Mouse (Mus musculus) hindbrain, postnatal 0 days (tissue): Measurements from ENCODE around the gene Rassf3. TPM values are rescaled to one million over a fixed set of nuclear protein-coding genes. Genes with fewer than 3 reads are reported as not detected.

ENCODE experiments used
- ATAC-seq: fragments of 200-750 bp; cut with Nextera tagmentation; 2 replicates; pipeline ENCODE4 v1.8.0; 2017; ENCODE audit warnings: mild to moderate bottlenecking, moderate TSS enrichment, moderate library complexity
- DNase-seq: peaks from one replicate; pipeline ENCODE4 v3.0.0-alpha.2; 2015; ENCODE audit warnings: low spot score
- H3K27ac ChIP-seq: fragments of 300-500 bp; sonication (generic); 2 replicates; pipeline ENCODE4 v1.5.1; 2014; ENCODE audit warnings: mild to moderate bottlenecking
- H3K27me3 ChIP-seq: fragments of 300-500 bp; sonication (generic); 2 replicates; pipeline ENCODE4 v1.6.1; 2014; ENCODE audit warnings: low read length, mixed read lengths; ENCODE audit not compliant: insufficient read depth
- H3K36me3 ChIP-seq: fragments of 300-500 bp; sonication (generic); 2 replicates; pipeline ENCODE4 v1.6.1; 2014; ENCODE audit warnings: low read length, mixed read lengths; ENCODE audit not compliant: insufficient read depth
- H3K4me1 ChIP-seq: fragments of 300-500 bp; sonication (generic); 2 replicates; pipeline ENCODE4 v1.6.1; 2014; ENCODE audit warnings: antibody characterized with exemption, low read length, mixed read lengths; ENCODE audit not compliant: insufficient read depth
- H3K4me2 ChIP-seq: fragments of 300-500 bp; sonication (generic); 2 replicates; pipeline ENCODE4 v1.6.1; 2014; ENCODE audit warnings: low read depth, mild to moderate bottlenecking, low read length, moderate library complexity, mixed read lengths
- H3K4me3 ChIP-seq: fragments of 300-500 bp; sonication (generic); 2 replicates; pipeline ENCODE4 v1.5.1; 2014; ENCODE audit warnings: low read length
- H3K9ac ChIP-seq: fragments of 300-500 bp; sonication (generic); replicated peaks from 2 replicates; pipeline ENCODE4 v1.6.1; 2014; ENCODE audit warnings: mild to moderate bottlenecking, low read length, moderate library complexity, mixed read lengths
- H3K9me3 ChIP-seq: fragments of 300-500 bp; sonication (generic); 2 replicates; pipeline ENCODE4 v1.6.1; 2016; ENCODE audit warnings: low read length, mixed read lengths
- CTCF ChIP-seq: IDR thresholded peaks from 2 replicates; pipeline ENCODE4 v1.5.1; 2016; ENCODE audit warnings: antibody characterized with exemption, control low read depth, low read depth
- WGBS: fragments of 180-500 bp; shearing (Covaris S2); extraction: QIAGEN DNeasy Blood & Tissue Kit; methylation state at CpG from one replicate; pipeline ENCODE4 v1.1.7; 2014; 5-methylcytosine and 5-hydroxymethylcytosine counted together
- polyA plus RNA-seq: library from polyadenylated mRNA; unstranded; fragments of >200 nt; fragmentation: Nextera tagmentation; extraction: Ambion mirVana; gene quantifications from 2 replicates; pipeline ENCODE4 v1.2.1, GENCODE M21; 2015
- total RNA-seq: library from RNA; depleted of rRNA; stranded (reverse); fragments of >200 nt; gene quantifications from 2 replicates; pipeline ENCODE4 v1.2.3, GENCODE M21; 2014

The Rassf3 gene
- total and polyA plus RNA-seq, 2 experiments from 2014 or later = 6.0 to 7.4 TPM

GRCm38 (mm10) chr10:121432041-121432634, 44.0 kb downstream of the Rassf3 start:
- peak; percentile 65 for DNase-seq
- Histone ChIP-seq H3K27ac (peak overlapping the region; percentile 79), H3K4me2 (0 out of 2 replicates have a peak overlapping the region, but pooled peaks have one; percentile 13), H3K36me3 (no peaks in the 10 kb centered on the region), H3K9ac (peak overlapping the region; percentile 21; the same call in 1 of the 2 replicates), H3K27me3 (no peaks in the 10 kb centered on the region), H3K4me1 (peaks cover 34% of the 10 kb centered on the region), H3K9me3 (no peaks in the 10 kb centered on the region), H3K4me3 (no peak overlapping the region)
- 28% methylated on average over 12 of the region's 12 CpGs for WGBS
- no peak for TF ChIP-seq CTCF
- peak; percentile 41 for ATAC-seq

GRCm38 (mm10) chr10:121430764-121431540, 45.2 kb downstream of the Rassf3 start:
- DNase-seq = peak; percentile 34
- H3K4me3 ChIP-seq = no peak overlapping the region
- H3K4me2 ChIP-seq = no peak overlapping the region
- peak; percentile 78 for ATAC-seq
- H3K36me3 ChIP-seq = no peaks in the 10 kb centered on the region
- H3K27me3 ChIP-seq = no peaks in the 10 kb centered on the region
- H3K9ac ChIP-seq = no peak overlapping the region
- WGBS = 63% methylated on average over 15 of the region's 15 CpGs
- TF ChIP-seq CTCF = no peak
- H3K9me3 ChIP-seq = no peaks in the 10 kb centered on the region
- peak overlapping the region; percentile 56; the same call in 1 of the 2 replicates for H3K27ac ChIP-seq
- peaks cover 34% of the 10 kb centered on the region for H3K4me1 ChIP-seq

GRCm38 (mm10) chr10:121429981-121430682, 46.0 kb downstream of the Rassf3 start:
- ATAC-seq = no peak
- Histone ChIP-seq H3K27ac (peak overlapping the region; percentile 56), H3K36me3 (no peaks in the 10 kb centered on the region), H3K4me1 (peaks cover 34% of the 10 kb centered on the region), H3K27me3 (no peaks in the 10 kb centered on the region), H3K9me3 (no peaks in the 10 kb centered on the region), H3K4me3 (no peak overlapping the region), H3K9ac (0 out of 2 replicates have a peak overlapping the region, but pooled peaks have one; percentile 22), H3K4me2 (0 out of 2 replicates have a peak overlapping the region, but pooled peaks have one; percentile 14)
- TF ChIP-seq CTCF = no peak
- no peak for DNase-seq
- WGBS = 41% methylated on average over 14 of the region's 14 CpGs

GRCm38 (mm10) chr10:121429581-121429980, 46.6 kb downstream of the Rassf3 start:
- 0 out of 2 replicates have a peak overlapping the region, but pooled peaks have one; percentile 14 for H3K4me2 ChIP-seq
- H3K36me3 ChIP-seq = no peaks in the 10 kb centered on the region
- no peak for TF ChIP-seq CTCF
- H3K4me1 ChIP-seq = peaks cover 34% of the 10 kb centered on the region
- H3K4me3 ChIP-seq = no peak overlapping the region
- H3K9me3 ChIP-seq = no peaks in the 10 kb centered on the region
- no peak for DNase-seq
- H3K9ac ChIP-seq = no peak overlapping the region
- H3K27ac ChIP-seq = peak overlapping the region; percentile 49; the same call in 1 of the 2 replicates
- WGBS = 49% methylated on average over 8 of the region's 8 CpGs
- no peak for ATAC-seq
- no peaks in the 10 kb centered on the region for H3K27me3 ChIP-seq

- no peak overlapping the region for H3K9ac ChIP-seq
- H3K4me3 ChIP-seq = no peak overlapping the region
- no peaks in the 10 kb centered on the region for H3K27me3 ChIP-seq
- no peaks in the 10 kb centered on the region for H3K9me3 ChIP-seq
- peaks cover 36% of the 10 kb centered on the region for H3K4me1 ChIP-seq
- peak overlapping the region; percentile 49; the same call in 1 of the 2 replicates for H3K27ac ChIP-seq
- no peaks in the 10 kb centered on the region for H3K36me3 ChIP-seq
- ATAC-seq = no peak
- no peak overlapping the region for H3K4me2 ChIP-seq
- TF ChIP-seq CTCF = no peak
- peak; percentile 46 for DNase-seq
- 25% methylated on average over 2 of the region's 2 CpGs for WGBS
Measured at GRCm38 (mm10) chr10:121429089-121429488, 47.1 kb downstream of the Rassf3 start.

GRCm38 (mm10) chr10:121428011-121428711, 48.0 kb downstream of the Rassf3 start:
- H3K4me3 ChIP-seq = no peak overlapping the region
- H3K9me3 ChIP-seq = no peaks in the 10 kb centered on the region
- TF ChIP-seq CTCF = no peak
- ATAC-seq (no peak), DNase-seq (no peak)
- H3K36me3 ChIP-seq = no peaks in the 10 kb centered on the region
- peaks cover 39% of the 10 kb centered on the region for H3K4me1 ChIP-seq
- WGBS = 81% methylated on average over 15 of the region's 15 CpGs
- H3K4me2 ChIP-seq = no peak overlapping the region
- no peak overlapping the region for H3K9ac ChIP-seq
- 0 out of 2 replicates have a peak overlapping the region, but pooled peaks have one; percentile 17 for H3K27ac ChIP-seq
- no peaks in the 10 kb centered on the region for H3K27me3 ChIP-seq
